Mouse (Mus musculus): ENCODE results near the gene Adm. TPM values are rescaled to one million over a fixed set of nuclear protein-coding genes. Genes with fewer than 3 reads are reported as not detected.

Gene Adm
- polyA plus RNA-seq, 1 experiment, result not detected

GRCm38 (mm10) chr7:110613381-110614132 is 13.9 kb upstream of the Adm start:
- TF ChIP-seq POLR2A (IDR thresholded peaks at IDR 0.05; ENCODE audit: insufficient read depth, low read depth, low read length), result no peak
- TF ChIP-seq CTCF (IDR thresholded peaks at IDR 0.05; ENCODE audit: insufficient read depth, low read depth, low read length), result no peak
- 3% methylated on average over 17 of the region's 17 CpGs for WGBS
- peak overlapping the region; percentile 52; the same call in 1 of the 2 replicates for H3K27ac ChIP-seq (ENCODE audit: insufficient read depth, low read depth, low read length)

GRCm38 (mm10) chr7:110614133-110615063 is 13.1 kb upstream of the Adm start, which contains the start of gene Sbf2:
Gene Sbf2 (minus strand): TSS chr7:110614922.
- TF ChIP-seq CTCF (IDR thresholded peaks at IDR 0.05; ENCODE audit: insufficient read depth, low read depth, low read length), result no peak
- TF ChIP-seq POLR2A (IDR thresholded peaks at IDR 0.05; ENCODE audit: insufficient read depth, low read depth, low read length), result peak; percentile 68
- Histone ChIP-seq H3K4me1 (ENCODE audit: control insufficient read depth, insufficient read depth, low read length) (peaks cover 5% of the 10 kb centered on the region; the same call in 1 of the 2 replicates), H3K4me3 (ENCODE audit: insufficient read depth, low read depth, low read length) (peak within 1 kb of the TSS; percentile 67), H3K27ac (ENCODE audit: insufficient read depth, low read depth, low read length) (peak within 1 kb of the TSS; percentile 91)
- under 1% methylated on average over 122 of the region's 127 CpGs for WGBS

More at GRCm38 (mm10) chr7:110613381-110614132, 13.9 kb upstream of the Adm start:
- Histone ChIP-seq H3K4me3 (ENCODE audit: insufficient read depth, low read depth, low read length) (peak overlapping the region; percentile 67), H3K4me1 (ENCODE audit: control insufficient read depth, insufficient read depth, low read length) (peaks cover 5% of the 10 kb centered on the region; the same call in 1 of the 2 replicates)

GRCm38 (mm10) chr7:110615151-110615631 is 12.3 kb upstream of the Adm start:
- Histone ChIP-seq H3K4me1 (ENCODE audit: control insufficient read depth, insufficient read depth, low read length) (peaks cover 5% of the 10 kb centered on the region; the same call in 1 of the 2 replicates), H3K27ac (ENCODE audit: insufficient read depth, low read depth, low read length) (peak overlapping the region; percentile 91), H3K4me3 (ENCODE audit: insufficient read depth, low read depth, low read length) (peak overlapping the region; percentile 67)
- under 1% methylated on average over 20 of the region's 20 CpGs for WGBS
- TF ChIP-seq CTCF (IDR thresholded peaks at IDR 0.05; ENCODE audit: insufficient read depth, low read depth, low read length), result no peak
- no peak for TF ChIP-seq POLR2A (IDR thresholded peaks at IDR 0.05; ENCODE audit: insufficient read depth, low read depth, low read length)

- Histone ChIP-seq H3K4me3 (ENCODE audit: insufficient read depth, low read depth, low read length) (no peak overlapping the region), H3K27ac (ENCODE audit: insufficient read depth, low read depth, low read length) (no peak overlapping the region), H3K4me1 (ENCODE audit: control insufficient read depth, insufficient read depth, low read length) (peaks cover 7% of the 10 kb centered on the region; the same call in 1 of the 2 replicates)
- WGBS, result 55% methylated on average over 11 of the region's 11 CpGs
- TF ChIP-seq CTCF (IDR thresholded peaks at IDR 0.05; ENCODE audit: insufficient read depth, low read depth, low read length) (no peak), POLR2A (IDR thresholded peaks at IDR 0.05; ENCODE audit: insufficient read depth, low read depth, low read length) (no peak)
These were observed 11.7 kb upstream of the Adm start for GRCm38 (mm10) chr7:110615792-110616191.

- no peak overlapping the region for H3K4me3 ChIP-seq (ENCODE audit: insufficient read depth, low read depth, low read length)
- 48% methylated on average over 9 of the region's 9 CpGs for WGBS
- TF ChIP-seq POLR2A (IDR thresholded peaks at IDR 0.05; ENCODE audit: insufficient read depth, low read depth, low read length), result no peak
- no peak for TF ChIP-seq CTCF (IDR thresholded peaks at IDR 0.05; ENCODE audit: insufficient read depth, low read depth, low read length)
- no peak overlapping the region for H3K27ac ChIP-seq (ENCODE audit: insufficient read depth, low read depth, low read length)
- peaks cover 5% of the 10 kb centered on the region; the same call in 1 of the 2 replicates for H3K4me1 ChIP-seq (ENCODE audit: control insufficient read depth, insufficient read depth, low read length)
These were observed 8.3 kb upstream of the Adm start for GRCm38 (mm10) chr7:110619086-110619611.

GRCm38 (mm10) chr7:110624067-110624466 is 3.4 kb upstream of the Adm start:
- WGBS, result 67% methylated on average over 2 of the region's 2 CpGs
- TF ChIP-seq POLR2A (IDR thresholded peaks at IDR 0.05; ENCODE audit: insufficient read depth, low read depth, low read length), result no peak
- TF ChIP-seq CTCF (IDR thresholded peaks at IDR 0.05; ENCODE audit: insufficient read depth, low read depth, low read length), result no peak
- no peak overlapping the region for H3K27ac ChIP-seq (ENCODE audit: insufficient read depth, low read depth, low read length)
- H3K4me1 ChIP-seq (ENCODE audit: control insufficient read depth, insufficient read depth, low read length), result peaks cover 32% of the 10 kb centered on the region
- H3K4me3 ChIP-seq (ENCODE audit: insufficient read depth, low read depth, low read length), result no peak overlapping the region

GRCm38 (mm10) chr7:110624961-110625360 is 2.5 kb upstream of the Adm start:
- H3K4me1 ChIP-seq (ENCODE audit: control insufficient read depth, insufficient read depth, low read length), result peaks cover 37% of the 10 kb centered on the region
- 86% methylated on average over 13 of the region's 13 CpGs for WGBS
- H3K4me3 ChIP-seq (ENCODE audit: insufficient read depth, low read depth, low read length), result no peak overlapping the region
- no peak for TF ChIP-seq CTCF (IDR thresholded peaks at IDR 0.05; ENCODE audit: insufficient read depth, low read depth, low read length)
- TF ChIP-seq POLR2A (IDR thresholded peaks at IDR 0.05; ENCODE audit: insufficient read depth, low read depth, low read length), result no peak
- H3K27ac ChIP-seq (ENCODE audit: insufficient read depth, low read depth, low read length), result no peak overlapping the region

GRCm38 (mm10) chr7:110625489-110625888 is 2.0 kb upstream of the Adm start:
- H3K4me3 ChIP-seq (ENCODE audit: insufficient read depth, low read depth, low read length), result no peak overlapping the region

More at GRCm38 (mm10) chr7:110625489-110625888, 2.0 kb upstream of the Adm start:
- H3K4me1 ChIP-seq (ENCODE audit: control insufficient read depth, insufficient read depth, low read length), result peaks cover 38% of the 10 kb centered on the region
- WGBS, result 78% methylated on average over 10 of the region's 10 CpGs
- no peak overlapping the region for H3K27ac ChIP-seq (ENCODE audit: insufficient read depth, low read depth, low read length)
- TF ChIP-seq POLR2A (IDR thresholded peaks at IDR 0.05; ENCODE audit: insufficient read depth, low read depth, low read length), result no peak
- TF ChIP-seq CTCF (IDR thresholded peaks at IDR 0.05; ENCODE audit: insufficient read depth, low read depth, low read length), result no peak
